Mouse (Mus musculus) lung, embryonic 14.5 days (tissue): Measurements from ENCODE around the gene Polr3h. TPM values are rescaled to one million over a fixed set of nuclear protein-coding genes. Genes with fewer than 3 reads are reported as not detected.

Experiments
- ATAC-seq: fragments of 200-750 bp; cut with Nextera tagmentation; 2 replicates; pipeline ENCODE4 v1.8.0; 2017; ENCODE audit warnings: mild to moderate bottlenecking, moderate TSS enrichment, moderate library complexity; ENCODE audit not compliant: insufficient read depth
- DNase-seq: peaks from one replicate; pipeline ENCODE4 v3.0.0-alpha.2; 2015
- H3K27ac ChIP-seq: fragments of 300-500 bp; sonication (generic); 2 replicates; pipeline ENCODE4 v1.5.1; 2014; ENCODE audit warnings: low read depth, mild to moderate bottlenecking, moderate library complexity
- H3K27me3 ChIP-seq: fragments of 300-500 bp; sonication (generic); 2 replicates; pipeline ENCODE4 v1.6.1; 2014; ENCODE audit warnings: low read length, control low read depth; ENCODE audit not compliant: insufficient read depth
- H3K36me3 ChIP-seq: fragments of 300-500 bp; sonication (generic); 2 replicates; pipeline ENCODE4 v1.6.1; 2014; ENCODE audit warnings: control low read depth; ENCODE audit not compliant: insufficient read depth
- H3K4me1 ChIP-seq: fragments of 300-500 bp; sonication (generic); 2 replicates; pipeline ENCODE4 v1.6.1; 2014; ENCODE audit warnings: antibody characterized with exemption, control low read depth; ENCODE audit not compliant: insufficient read depth
- H3K4me2 ChIP-seq: fragments of 300-500 bp; sonication (generic); 2 replicates; pipeline ENCODE4 v1.6.1; 2014; ENCODE audit warnings: mild to moderate bottlenecking
- H3K4me3 ChIP-seq: fragments of 300-500 bp; sonication (generic); 2 replicates; pipeline ENCODE4 v1.5.1; 2014; ENCODE audit warnings: low read depth, low read length
- H3K9ac ChIP-seq: fragments of 300-500 bp; sonication (generic); 2 replicates; pipeline ENCODE4 v1.6.1; 2014
- H3K9me3 ChIP-seq: fragments of 300-500 bp; sonication (generic); 2 replicates; pipeline ENCODE4 v1.6.1; 2016; ENCODE audit warnings: low read depth, low read length, control low read depth
- CTCF ChIP-seq: IDR thresholded peaks from 2 replicates; pipeline ENCODE4 v1.5.1; 2016; ENCODE audit warnings: antibody characterized with exemption, low read depth
- WGBS: fragments of 180-500 bp; shearing (Covaris S2); extraction: QIAGEN DNeasy Blood & Tissue Kit; methylation state at CpG from one replicate; pipeline ENCODE4 v1.1.7; 2014; 5-methylcytosine and 5-hydroxymethylcytosine counted together
- polyA plus RNA-seq: library from polyadenylated mRNA; unstranded; fragments of >200 nt; fragmentation: Nextera tagmentation; extraction: Ambion mirVana; gene quantifications from 2 replicates; pipeline ENCODE4 v1.2.1, GENCODE M21; 2014

Polr3h gene
- polyA plus RNA-seq, 1 experiment from 2014 or later: 74.4 TPM

DNA sequence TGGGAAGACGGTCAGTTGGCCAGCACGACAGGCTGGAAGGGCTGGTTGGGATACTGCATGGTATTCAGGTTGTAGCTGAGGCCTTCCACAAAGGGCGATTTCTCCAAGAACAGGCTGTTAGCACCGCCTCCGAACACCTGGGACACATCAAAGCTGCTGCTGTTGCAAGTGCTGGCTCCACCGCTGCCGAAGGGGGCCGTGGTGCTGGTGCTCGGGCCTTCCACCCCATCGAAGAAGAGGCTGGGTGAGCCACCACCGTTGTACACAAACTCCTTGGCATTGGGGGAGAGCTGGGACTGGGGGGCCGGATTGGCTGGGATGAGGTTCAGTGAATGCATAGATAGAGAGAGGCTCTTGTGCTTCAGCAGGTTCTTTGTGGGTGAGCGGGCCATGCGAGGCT, 75.3 kb downstream of the Polr3h start:
- no peak for DNase-seq
- 78% methylated on average over 14 of the region's 14 CpGs for WGBS

DNA sequence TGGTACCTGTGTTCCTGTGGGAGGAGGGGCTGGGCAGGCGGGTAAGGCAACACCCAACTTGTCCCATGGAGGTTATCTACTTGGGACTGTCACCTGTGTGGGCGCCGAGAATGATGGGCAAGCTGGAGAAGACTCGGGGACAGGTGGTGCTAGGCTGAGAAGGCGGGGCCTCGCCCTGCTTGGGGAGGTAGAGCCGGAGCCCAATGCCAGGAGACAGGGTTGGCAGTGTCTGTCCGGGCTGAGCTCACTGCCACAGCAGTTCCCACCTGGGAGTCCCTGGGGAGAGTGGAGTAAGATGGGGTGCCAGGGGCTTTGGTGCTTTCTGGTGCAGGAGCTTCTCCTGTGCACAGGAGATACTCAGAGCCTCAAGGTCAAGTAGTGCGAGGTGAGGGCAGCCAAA, 76.9 kb downstream of the Polr3h start:
- Histone ChIP-seq H3K4me2 (no peak overlapping the region), H3K27me3 (no peaks in the 10 kb centered on the region), H3K36me3 (peaks cover 65% of the 10 kb centered on the region), H3K27ac (no peak overlapping the region), H3K4me1 (no peaks in the 10 kb centered on the region), H3K9me3 (no peaks in the 10 kb centered on the region), H3K4me3 (no peak overlapping the region), H3K9ac (no peak overlapping the region)
- ATAC-seq (no peak), DNase-seq (no peak)
- TF ChIP-seq CTCF: no peak
- 80% methylated on average over 9 of the region's 9 CpGs for WGBS

More for the DNA sequence above, 75.3 kb downstream of the Polr3h start:
- Histone ChIP-seq H3K27ac (no peak overlapping the region), H3K36me3 (peaks cover 74% of the 10 kb centered on the region), H3K9me3 (no peaks in the 10 kb centered on the region), H3K9ac (no peak overlapping the region), H3K27me3 (no peaks in the 10 kb centered on the region), H3K4me1 (no peaks in the 10 kb centered on the region), H3K4me2 (no peak overlapping the region), H3K4me3 (no peak overlapping the region)
- TF ChIP-seq CTCF: no peak
- no peak for ATAC-seq

DNA sequence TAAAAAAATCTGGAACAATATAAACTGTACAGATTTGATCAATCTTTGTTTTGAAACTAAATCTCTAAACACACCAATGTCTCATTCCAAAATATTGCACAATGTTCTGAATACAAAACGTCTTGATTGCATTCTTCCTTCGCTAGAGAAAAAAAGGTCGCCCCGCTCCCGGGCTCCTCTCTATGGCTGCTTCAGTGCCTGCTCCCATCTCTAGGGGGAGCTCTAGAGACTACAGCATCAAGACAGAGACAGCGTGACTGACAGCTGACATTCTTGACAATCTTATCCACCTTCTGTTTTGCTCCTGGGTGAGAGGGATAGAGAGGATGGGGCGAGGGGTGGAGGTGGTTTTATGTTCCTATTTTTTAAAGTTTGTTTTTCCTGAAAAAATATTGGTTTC, 77.7 kb downstream of the Polr3h start:
- H3K9me3 ChIP-seq: no peaks in the 10 kb centered on the region
- TF ChIP-seq CTCF: peak; percentile 71
- H3K36me3 ChIP-seq: peaks cover 59% of the 10 kb centered on the region
- H3K4me1 ChIP-seq: no peaks in the 10 kb centered on the region
- 31% methylated on average over 7 of the region's 7 CpGs for WGBS
- H3K27me3 ChIP-seq: no peaks in the 10 kb centered on the region
- H3K4me3 ChIP-seq: no peak overlapping the region
- no peak for ATAC-seq
- H3K4me2 ChIP-seq: no peak overlapping the region
- no peak overlapping the region for H3K9ac ChIP-seq
- H3K27ac ChIP-seq: no peak overlapping the region
- peak; percentile 80 for DNase-seq

DNA sequence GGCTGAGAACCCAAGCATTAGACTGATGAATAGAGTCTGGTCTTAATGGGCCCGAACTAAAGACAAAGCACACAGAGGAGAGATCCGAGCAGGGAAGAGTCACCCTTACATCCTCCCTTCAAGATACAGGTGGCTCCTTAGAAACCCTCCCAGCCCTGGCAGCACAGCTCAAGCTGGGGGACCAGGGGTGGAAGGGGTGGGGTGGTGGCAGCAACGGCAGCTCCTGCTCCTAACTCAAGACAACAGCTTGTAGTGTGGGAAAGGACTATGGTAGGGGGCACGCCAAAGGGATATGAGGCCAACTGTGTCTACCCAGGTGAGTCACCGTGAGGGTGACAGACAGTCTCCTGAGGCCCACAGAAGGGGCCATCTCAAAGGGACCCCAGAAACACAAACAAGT, 78.2 kb downstream of the Polr3h start:
- no peak overlapping the region for H3K4me2 ChIP-seq
- no peaks in the 10 kb centered on the region for H3K4me1 ChIP-seq
- no peaks in the 10 kb centered on the region for H3K9me3 ChIP-seq
- no peak overlapping the region for H3K27ac ChIP-seq
- ATAC-seq (no peak), DNase-seq (no peak)
- H3K9ac ChIP-seq: no peak overlapping the region
- WGBS: 87% methylated on average over 5 of the region's 5 CpGs
- TF ChIP-seq CTCF: no peak
- peaks cover 55% of the 10 kb centered on the region for H3K36me3 ChIP-seq
- H3K27me3 ChIP-seq: no peaks in the 10 kb centered on the region
- H3K4me3 ChIP-seq: no peak overlapping the region

DNA sequence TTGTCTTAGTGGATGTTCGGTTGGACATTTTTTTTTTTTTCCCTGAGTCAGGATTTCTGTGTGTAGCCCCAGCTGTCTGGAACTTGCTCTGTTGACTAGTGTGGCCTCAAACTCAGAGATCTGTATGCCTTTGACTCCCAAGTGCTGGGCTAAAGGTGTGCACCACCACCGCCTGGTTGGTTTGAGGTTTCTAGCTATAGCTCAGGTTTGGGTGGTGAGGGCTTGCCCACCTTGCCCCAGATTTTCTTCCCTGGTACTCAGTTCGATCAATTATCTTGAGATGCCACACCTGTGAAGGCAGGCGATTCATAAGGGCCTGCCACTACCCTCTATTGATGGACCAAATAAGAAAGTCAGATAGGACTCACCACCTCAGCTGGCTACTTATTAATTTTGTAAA, 78.9 kb downstream of the Polr3h start:
- Histone ChIP-seq H3K4me1 (no peaks in the 10 kb centered on the region), H3K4me2 (no peak overlapping the region), H3K36me3 (peaks cover 48% of the 10 kb centered on the region), H3K9ac (no peak overlapping the region), H3K4me3 (no peak overlapping the region), H3K9me3 (no peaks in the 10 kb centered on the region), H3K27me3 (no peaks in the 10 kb centered on the region), H3K27ac (no peak overlapping the region)
- TF ChIP-seq CTCF: no peak
- DNase-seq (no peak), ATAC-seq (no peak)
- 87% methylated on average over 4 of the region's 4 CpGs for WGBS

DNA sequence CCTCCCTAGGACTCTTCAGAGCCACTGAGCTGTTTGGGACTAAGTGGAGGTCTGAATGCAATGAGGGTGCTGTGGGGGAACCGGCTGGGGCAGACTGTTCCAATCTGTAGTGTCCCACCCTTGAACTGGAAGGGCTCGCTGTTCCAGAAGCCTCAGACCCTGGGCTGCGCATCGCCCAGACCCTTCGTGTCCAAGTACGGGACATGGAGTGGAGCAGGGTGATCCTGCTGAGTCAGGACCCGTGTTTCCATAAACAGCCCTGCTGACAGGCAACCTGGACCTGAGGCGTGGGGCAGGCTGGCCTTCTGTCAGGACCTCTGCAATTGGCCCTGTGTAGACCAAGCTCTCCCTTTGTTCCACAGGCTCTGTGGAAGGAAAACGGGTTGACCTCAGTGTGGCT, 79.3 kb downstream of the Polr3h start:
- no peak for DNase-seq
- H3K36me3 ChIP-seq: peaks cover 44% of the 10 kb centered on the region
- no peak overlapping the region for H3K4me2 ChIP-seq
- no peaks in the 10 kb centered on the region for H3K27me3 ChIP-seq
- no peak for ATAC-seq
- H3K9ac ChIP-seq: no peak overlapping the region
- WGBS: 76% methylated on average over 9 of the region's 9 CpGs
- H3K4me3 ChIP-seq: no peak overlapping the region
- H3K27ac ChIP-seq: no peak overlapping the region
- no peak for TF ChIP-seq CTCF
- H3K9me3 ChIP-seq: no peaks in the 10 kb centered on the region
- no peaks in the 10 kb centered on the region for H3K4me1 ChIP-seq

DNA sequence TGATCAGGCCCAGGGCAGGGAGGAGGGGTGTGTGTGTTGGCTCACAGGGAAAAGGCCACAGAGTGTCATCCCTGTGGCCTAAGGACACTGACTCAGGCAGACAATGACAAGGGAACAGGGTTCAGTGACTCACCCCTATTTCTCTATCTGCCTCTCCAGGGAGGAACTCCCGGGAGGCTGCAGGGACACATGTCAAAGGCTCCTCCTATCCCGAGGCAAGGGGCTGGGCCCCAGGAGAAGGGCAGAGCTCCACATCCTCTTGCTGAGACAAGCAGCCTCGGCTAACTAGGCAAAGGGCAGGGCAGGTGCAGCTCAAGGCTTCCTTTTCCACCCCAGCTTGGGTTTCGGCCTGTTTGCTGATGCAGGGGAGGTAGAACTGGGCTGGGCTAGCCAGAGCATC, 80.3 kb downstream of the Polr3h start:
- no peak for TF ChIP-seq CTCF
- Histone ChIP-seq H3K4me2 (no peak overlapping the region), H3K9ac (no peak overlapping the region), H3K36me3 (peaks cover 34% of the 10 kb centered on the region), H3K9me3 (no peaks in the 10 kb centered on the region), H3K4me3 (no peak overlapping the region), H3K27me3 (no peaks in the 10 kb centered on the region), H3K4me1 (no peaks in the 10 kb centered on the region), H3K27ac (no peak overlapping the region)
- ATAC-seq (no peak), DNase-seq (peak; percentile 9)
- WGBS: 28% methylated on average over 4 of the region's 4 CpGs

DNA sequence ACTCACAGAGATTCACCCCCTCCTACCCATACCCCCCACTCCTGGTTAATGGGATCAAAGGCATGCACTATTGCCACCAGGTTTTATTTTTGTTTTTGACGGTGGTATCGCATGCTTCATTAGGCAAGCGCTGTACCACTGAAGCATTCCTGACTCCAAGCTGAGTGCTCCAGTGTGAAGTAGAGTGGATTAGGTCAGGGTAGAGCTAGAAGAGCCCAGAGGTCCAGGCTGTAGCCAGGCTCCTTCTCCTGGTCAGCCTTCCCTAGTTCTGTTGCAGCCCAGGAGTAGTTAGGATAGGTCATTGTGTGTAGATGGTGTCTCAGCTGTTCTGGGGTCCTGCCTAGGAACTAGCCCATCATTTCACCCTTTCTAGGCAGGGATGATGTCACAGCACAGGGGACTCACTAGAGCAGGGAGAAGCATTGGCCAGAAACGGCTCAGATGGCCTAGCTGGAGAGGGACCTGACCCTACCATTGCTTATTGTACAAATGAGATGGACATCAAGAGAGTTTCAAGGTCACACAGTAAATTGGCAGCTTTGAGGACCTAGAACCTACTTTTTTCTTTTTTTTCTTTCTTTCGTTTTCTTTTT, 80.9 kb downstream of the Polr3h start:
- WGBS: 75% methylated on average over 5 of the region's 5 CpGs
- no peak overlapping the region for H3K4me2 ChIP-seq
- no peak overlapping the region for H3K9ac ChIP-seq
- H3K4me1 ChIP-seq: no peaks in the 10 kb centered on the region
- ATAC-seq: no peak
- H3K4me3 ChIP-seq: no peak overlapping the region
- no peaks in the 10 kb centered on the region for H3K27me3 ChIP-seq
- H3K36me3 ChIP-seq: peaks cover 28% of the 10 kb centered on the region
- no peak overlapping the region for H3K27ac ChIP-seq
- H3K9me3 ChIP-seq: no peaks in the 10 kb centered on the region
- no peak for TF ChIP-seq CTCF
- no peak for DNase-seq
